Mouse (Mus musculus) adrenal gland, adult 2 months (tissue): ENCODE data around the gene Zfp143. TPM values are rescaled to one million over a fixed set of nuclear protein-coding genes. Genes with fewer than 3 reads are reported as not detected.
"Not testable (repeated sequence)": the region's sequence is repeated elsewhere in the genome, so short reads cannot be mapped to it uniquely, and the experiment has no call there.

Source experiments
- DNase-seq: peaks from one replicate; pipeline ENCODE4 v3.0.0; 2021
- polyA plus RNA-seq: library from polyadenylated mRNA; depleted of rRNA; stranded (reverse); fragments of >200 nt; gene quantifications from 2 replicates; pipeline ENCODE4 v1.2.3, GENCODE M21; 2012
- total RNA-seq, 2 experiments: library from RNA; stranded (reverse); gene quantifications; 2 replicates each; pipeline ENCODE4 v1.2.3; 2021

Gene Zfp143
- total and polyA plus RNA-seq, 3 experiments, result 5.4 to 16.8 (median 15.1) TPM

- DNase-seq, result no peak
These were observed 35.3 kb downstream of the Zfp143 start for GRCm38 (mm10) chr7:110096332-110096731.

DNA sequence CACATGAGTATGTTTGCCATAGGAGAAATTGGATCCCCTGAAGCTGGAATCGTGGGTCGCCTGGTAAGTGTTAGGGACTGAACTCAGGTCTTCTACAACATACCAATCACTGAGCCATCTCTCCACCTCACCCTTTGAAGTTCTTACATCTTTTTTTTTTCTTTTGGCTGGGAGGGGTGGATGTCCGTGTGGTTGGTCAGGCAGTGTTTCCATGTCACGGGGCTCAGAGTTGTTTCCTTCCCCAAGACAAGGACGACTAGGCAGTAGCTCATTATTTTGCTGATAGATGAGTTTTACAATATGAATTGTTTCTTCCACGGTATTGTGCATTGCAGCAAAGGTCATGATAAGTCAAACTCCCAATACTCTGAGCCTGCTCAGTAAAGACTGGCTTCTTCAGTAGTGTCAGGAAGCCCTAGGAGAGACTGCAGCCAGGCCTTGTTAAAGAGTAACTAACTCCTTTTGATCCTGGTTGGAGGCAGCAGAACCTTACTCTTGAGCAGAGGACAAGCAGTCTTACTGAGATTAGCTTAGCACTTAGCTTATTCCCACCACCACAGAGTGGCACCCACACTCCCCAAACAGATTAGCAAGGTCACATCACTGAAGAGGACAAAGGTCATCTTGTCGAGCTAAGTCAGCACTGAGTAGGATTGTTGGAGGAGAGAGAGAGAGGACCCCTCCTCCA is 36.2 kb downstream of the Zfp143 start:
- DNase-seq, result peak; percentile 12

DNA sequence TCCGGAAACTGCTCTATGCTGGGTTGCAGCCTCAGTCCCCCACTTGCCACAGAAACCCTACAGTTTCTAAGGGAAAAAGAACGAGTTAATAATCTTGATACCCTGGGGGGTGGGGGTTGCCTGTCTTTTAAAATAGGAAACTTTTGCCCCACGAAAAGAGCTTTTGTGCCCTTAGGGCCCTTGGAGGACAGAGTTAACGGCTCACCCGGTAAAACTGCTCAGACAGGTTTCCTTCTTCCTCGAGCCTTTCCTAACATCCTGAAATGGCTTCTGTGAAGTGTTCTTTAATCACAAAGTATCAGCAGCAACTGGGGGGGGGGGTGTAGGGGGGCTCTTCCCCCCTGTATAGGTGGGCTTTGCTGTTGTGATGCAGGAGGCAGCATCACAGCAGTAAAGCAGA is 39.8 kb downstream of the Zfp143 start:
- no peak for DNase-seq

GRCm38 (mm10) chr7:110101266-110101665 is 40.2 kb downstream of the Zfp143 start:
- DNase-seq, result no peak

DNA sequence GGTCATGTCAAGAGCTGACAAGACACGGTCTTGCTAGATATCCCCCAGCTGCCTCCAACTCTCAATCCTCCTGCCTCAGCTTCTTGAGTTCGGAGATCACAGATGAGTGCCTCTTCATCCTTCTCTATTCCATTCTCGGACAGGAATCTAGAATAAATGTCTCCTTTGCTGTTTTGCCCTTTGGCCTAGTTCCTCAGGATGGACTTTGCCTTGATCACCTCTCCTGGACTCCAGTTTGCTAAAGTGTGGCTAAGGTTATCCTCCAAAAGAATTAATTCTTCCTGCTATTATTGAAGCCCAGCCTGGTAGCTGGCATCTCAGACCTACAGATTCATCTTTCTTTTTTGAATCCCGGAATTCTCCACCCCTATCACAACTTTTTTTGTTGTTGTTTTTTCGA is 44.0 kb downstream of the Zfp143 start:
- no peak for DNase-seq

GRCm38 (mm10) chr7:110106633-110107032 is 45.6 kb downstream of the Zfp143 start:
- no peak for DNase-seq

GRCm38 (mm10) chr7:110108524-110108923 is 47.5 kb downstream of the Zfp143 start:
- DNase-seq, result not testable (repeated sequence)

DNA sequence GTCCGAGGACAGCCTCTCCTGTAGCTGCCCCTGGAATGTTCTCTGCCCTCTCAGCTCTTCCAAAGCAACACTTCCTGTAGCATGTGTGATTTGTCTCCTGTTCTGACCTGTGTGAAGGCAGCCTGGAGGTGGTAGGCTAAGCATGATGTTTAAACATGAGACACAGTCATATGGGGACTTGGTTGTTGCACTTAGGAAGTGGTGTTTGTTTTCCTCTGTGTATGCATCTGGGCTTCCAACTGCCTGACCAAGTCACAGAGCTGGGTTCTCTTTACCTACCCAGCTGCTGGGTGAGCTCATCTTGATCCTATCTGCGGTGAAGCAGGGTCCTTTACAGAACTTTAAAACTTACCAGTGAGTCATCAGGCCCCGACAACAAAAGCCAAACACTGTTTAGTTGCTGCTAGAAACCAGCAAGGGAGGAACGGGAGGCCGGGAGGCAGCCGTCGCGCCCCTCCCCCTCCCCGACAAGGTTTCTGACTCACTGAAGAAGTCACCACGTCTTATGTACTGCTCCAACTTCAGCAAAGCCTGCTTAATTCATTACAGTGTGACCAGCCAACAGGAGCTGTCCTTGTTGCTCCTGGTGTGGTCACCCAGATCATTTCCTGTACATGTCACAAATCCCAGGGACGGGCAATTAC is 48.1 kb downstream of the Zfp143 start:
- peak; percentile 91 for DNase-seq

GRCm38 (mm10) chr7:110110061-110110656 is 49.1 kb downstream of the Zfp143 start:
- no peak for DNase-seq

DNA sequence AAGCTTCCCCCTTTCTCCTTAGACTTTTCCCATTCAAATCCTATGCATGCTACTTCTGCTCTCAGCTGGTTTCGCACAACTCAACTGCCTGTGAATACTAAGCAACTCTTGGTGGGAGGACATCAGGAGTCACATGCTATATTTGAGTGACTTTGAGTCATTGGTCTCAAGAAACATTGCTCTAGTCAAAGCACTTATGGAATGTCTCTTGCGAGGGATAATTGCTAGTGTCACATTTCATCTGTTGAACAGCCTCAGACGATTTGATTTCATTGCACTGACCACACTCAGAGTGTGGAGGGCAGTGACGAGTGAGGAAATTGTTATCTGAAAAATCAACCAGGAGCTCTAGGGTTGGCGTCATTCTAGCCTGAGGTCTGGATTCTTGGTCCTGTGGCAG is 53.7 kb downstream of the Zfp143 start:
- no peak for DNase-seq

DNA sequence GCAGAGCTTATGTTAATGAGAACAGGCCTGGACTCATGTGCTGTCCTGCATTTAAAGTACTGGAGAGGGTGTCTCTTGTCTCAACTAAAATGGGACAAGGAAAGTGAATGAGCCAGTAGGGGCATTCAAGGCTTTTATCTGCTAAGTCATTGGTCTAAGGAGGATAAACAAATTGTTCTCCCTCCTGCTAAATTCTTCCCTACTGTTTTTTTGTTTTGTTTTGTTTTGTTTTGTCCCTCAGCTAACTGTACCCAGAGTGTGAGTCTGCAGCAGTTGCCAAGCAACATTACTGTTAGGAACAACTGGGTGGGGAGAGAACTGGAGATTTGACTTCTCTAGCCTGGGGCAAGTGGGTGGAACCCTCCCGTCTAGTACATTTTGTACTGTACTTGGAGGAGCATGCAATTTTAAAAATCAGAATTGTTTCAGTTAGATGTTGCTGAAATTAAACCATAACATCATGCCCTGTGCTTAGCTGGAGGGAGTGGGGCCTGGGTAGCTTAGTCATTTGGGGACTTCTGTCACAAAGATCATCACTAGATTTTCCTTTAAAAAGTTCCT is 55.8 kb downstream of the Zfp143 start:
- no peak for DNase-seq

- DNase-seq, result no peak
These were observed 57.4 kb downstream of the Zfp143 start for GRCm38 (mm10) chr7:110118448-110118847.

GRCm38 (mm10) chr7:110120157-110120784 is 59.3 kb downstream of the Zfp143 start:
- DNase-seq, result no peak

DNA sequence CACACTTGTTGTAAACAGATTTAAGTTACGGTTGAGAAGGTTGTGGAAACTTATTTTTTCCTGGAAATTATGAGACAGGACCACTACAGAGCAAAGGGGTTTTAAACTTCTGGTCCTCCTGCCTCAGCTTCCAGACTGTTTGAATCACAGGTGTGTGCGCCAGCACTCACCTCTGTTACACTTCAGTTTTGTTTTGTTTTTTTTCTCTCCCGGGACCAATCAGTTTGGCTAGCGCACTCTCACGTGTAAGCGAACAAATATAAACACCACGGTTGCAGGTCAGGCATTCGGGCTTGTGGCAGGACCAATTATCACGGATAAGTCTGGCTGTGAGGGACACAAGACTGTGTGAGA is 60.1 kb downstream of the Zfp143 start:
- DNase-seq, result no peak

GRCm38 (mm10) chr7:110121516-110122288 is 60.7 kb downstream of the Zfp143 start, which contains the start of gene Wee1:
Gene Wee1, plus strand, starts transcription at chr7:110122046.
- peak; percentile 100 for DNase-seq

GRCm38 (mm10) chr7:110122289-110122564 is 61.2 kb downstream of the Zfp143 start:
- DNase-seq, result no peak

DNA sequence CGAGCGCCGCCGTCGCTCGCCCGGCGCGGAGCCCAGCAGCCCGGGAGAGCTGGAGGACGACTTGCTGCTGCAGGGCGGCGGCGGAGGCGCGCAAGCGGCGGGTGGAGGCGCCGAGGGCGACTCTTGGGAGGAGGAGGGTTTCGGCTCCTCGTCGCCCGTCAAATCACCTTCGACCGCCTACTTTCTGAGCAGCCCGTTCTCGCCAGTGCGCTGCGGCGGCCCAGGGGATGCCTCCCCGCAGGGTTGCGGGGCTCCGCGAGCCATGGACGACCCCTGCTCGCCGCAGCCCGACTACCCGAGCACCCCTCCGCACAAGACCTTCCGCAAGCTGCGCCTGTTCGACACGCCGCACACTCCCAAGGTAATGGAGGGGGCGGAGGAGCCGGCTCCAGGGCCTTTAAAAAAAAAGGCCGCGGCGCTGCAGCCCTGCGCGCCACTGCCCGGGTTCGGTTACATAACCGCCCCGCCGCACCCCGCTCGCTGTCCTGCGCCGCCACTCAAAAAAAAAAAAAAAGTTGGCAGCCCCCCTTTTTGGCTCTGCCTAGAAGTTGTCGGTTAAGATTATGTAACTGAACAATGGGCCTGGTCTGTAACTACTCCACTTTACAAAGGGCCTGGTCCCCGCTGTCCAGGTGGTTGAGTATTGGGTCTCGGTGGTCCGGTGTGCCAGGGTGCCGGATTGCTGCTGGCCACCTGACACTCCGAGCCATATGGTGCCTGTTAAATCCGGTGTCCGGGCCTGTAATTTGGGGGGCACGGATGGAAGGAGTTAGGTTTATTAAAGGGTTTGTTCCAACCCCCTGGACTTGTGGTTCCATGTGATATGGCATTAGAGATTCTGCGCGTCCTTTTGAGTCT is 61.8 kb downstream of the Zfp143 start:
- DNase-seq, result peak; percentile 85

DNA sequence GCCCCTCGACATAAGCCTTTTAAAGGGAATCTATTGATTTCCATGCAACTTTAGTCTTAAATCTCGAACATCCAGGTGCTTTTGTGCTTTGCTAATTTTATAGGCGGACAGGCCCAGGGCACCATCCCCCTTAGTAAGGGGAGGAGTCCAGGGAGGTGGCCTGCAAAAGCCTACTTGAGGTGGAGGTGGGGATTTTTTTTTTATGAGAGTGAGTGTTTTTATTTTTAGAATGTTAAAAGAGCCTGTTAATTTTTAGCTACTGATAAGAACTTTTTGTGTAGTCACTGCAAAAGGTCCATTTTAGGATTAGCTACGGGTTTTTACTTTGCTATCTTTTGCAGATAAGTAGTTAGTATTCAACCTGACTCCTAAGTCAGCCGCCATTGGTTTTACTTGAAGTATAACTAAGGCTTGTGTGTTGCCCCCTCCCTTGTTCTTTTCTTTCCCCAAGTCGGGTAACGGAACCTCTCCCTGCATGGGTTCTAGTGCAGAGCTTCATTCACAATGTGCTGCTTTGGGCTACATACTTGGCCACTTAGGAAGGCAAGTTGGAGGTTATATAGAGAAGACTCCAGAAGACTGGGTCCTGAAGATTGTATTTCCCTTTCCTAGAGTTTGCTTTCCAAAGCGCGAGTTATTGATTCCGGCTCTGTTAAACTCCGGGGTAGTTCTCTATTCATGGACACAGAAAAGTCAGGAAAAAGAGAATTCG is 63.0 kb downstream of the Zfp143 start:
- no peak for DNase-seq

- DNase-seq, result no peak
These were observed 67.5 kb downstream of the Zfp143 start for GRCm38 (mm10) chr7:110128566-110128965.

GRCm38 (mm10) chr7:110132272-110132671 is 71.3 kb downstream of the Zfp143 start:
- not testable (repeated sequence) for DNase-seq
